Mouse (Mus musculus) testis, postnatal 14 days (tissue): ENCODE results near the gene Pmm2.

ENCODE experiments used
- DNase-seq: peaks from one replicate; pipeline ENCODE4 v3.0.0; 2021; ENCODE audit warnings: low spot score

Pmm2 gene

GRCm38 (mm10) chr16:8637217-8638051 is at the start of gene Pmm2, which contains the start of gene Tmem186:
Pmm2 (plus strand) TSS chr16:8637674.
Tmem186 (minus strand) TSS chr16:8637712.
- peak; percentile 86 for DNase-seq

GRCm38 (mm10) chr16:8595411-8595810 is 42.1 kb upstream of the Pmm2 start:
- DNase-seq = no peak

GRCm38 (mm10) chr16:8596336-8596735 is 41.1 kb upstream of the Pmm2 start:
- DNase-seq = no peak

- DNase-seq = no peak
These were observed 40.0 kb upstream of the Pmm2 start for GRCm38 (mm10) chr16:8597516-8597915.

GRCm38 (mm10) chr16:8603789-8604188 is 33.7 kb upstream of the Pmm2 start:
- no peak for DNase-seq

- no peak for DNase-seq
These were observed 27.1 kb upstream of the Pmm2 start for GRCm38 (mm10) chr16:8610397-8610796.

GRCm38 (mm10) chr16:8612214-8613005 is 25.1 kb upstream of the Pmm2 start:
- no peak for DNase-seq

GRCm38 (mm10) chr16:8613039-8613438 is 24.4 kb upstream of the Pmm2 start:
- no peak for DNase-seq

GRCm38 (mm10) chr16:8613447-8613846 is 24.0 kb upstream of the Pmm2 start:
- DNase-seq = no peak

- no peak for DNase-seq
These were observed 17.7 kb upstream of the Pmm2 start for GRCm38 (mm10) chr16:8619659-8620314.

GRCm38 (mm10) chr16:8620315-8621115 is 17.0 kb upstream of the Pmm2 start:
- peak; percentile 35 for DNase-seq

- DNase-seq = no peak
These were observed 7.1 kb upstream of the Pmm2 start for GRCm38 (mm10) chr16:8630419-8630818.

- DNase-seq = no peak
These were observed 6.0 kb upstream of the Pmm2 start for GRCm38 (mm10) chr16:8631428-8631827.

- DNase-seq = no peak
These were observed 632 bp upstream of the Pmm2 start for GRCm38 (mm10) chr16:8636867-8637216.

GRCm38 (mm10) chr16:8638131-8638530 is 657 bp downstream of the Pmm2 start:
- DNase-seq = no peak

GRCm38 (mm10) chr16:8639466-8640191 is 2.2 kb downstream of the Pmm2 start:
- DNase-seq = no peak

- DNase-seq = no peak
These were observed 6.4 kb downstream of the Pmm2 start for GRCm38 (mm10) chr16:8643855-8644254.

GRCm38 (mm10) chr16:8645546-8645945 is 8.1 kb downstream of the Pmm2 start:
- DNase-seq = no peak

GRCm38 (mm10) chr16:8650007-8650406 is 12.5 kb downstream of the Pmm2 start:
- no peak for DNase-seq

- no peak for DNase-seq
These were observed 17.6 kb downstream of the Pmm2 start for GRCm38 (mm10) chr16:8655108-8655507.

- no peak for DNase-seq
These were observed 18.1 kb downstream of the Pmm2 start for GRCm38 (mm10) chr16:8655599-8655998.
